8 mouse cellular contexts compared by ENCODE assay signal in genomic region chr17:46553469-46553868, GRCm38 (mm10). TPM values are rescaled to one million over a fixed set of nuclear protein-coding genes. Genes with fewer than 3 reads are reported as not detected.
DNase-seq lines count a peak whose midpoint lies in the region; ATAC-seq lines count a peak whose summit lies in the region.

No protein-coding gene starts in this region.

- H3K27me3 ChIP-seq in megakaryocyte, embryonic 14.5 days (replicated peaks) = no peaks in the 10 kb centered on the region
- H3K27me3 ChIP-seq in limb, embryonic 13.5 days = no peaks in the 10 kb centered on the region
- H3K27me3 ChIP-seq in stomach, embryonic 15.5 days (replicated peaks) = no peaks in the 10 kb centered on the region

- peak overlapping the region; percentile 99; the same call in 1 of the 2 replicates for H3K9ac ChIP-seq in limb, embryonic 13.5 days
- no peak overlapping the region for H3K9ac ChIP-seq in stomach, embryonic 15.5 days

- 37% methylated on average over 11 of the region's 11 CpGs for WGBS in limb, embryonic 13.5 days
- WGBS in stomach, embryonic 15.5 days = 34% methylated on average over 11 of the region's 11 CpGs

- DNase-seq in cerebellum, adult 11 months = peak; percentile 38
- no peak for DNase-seq in cerebellum, postnatal 4 days (ENCODE audit: low spot score in 2 of 2)
- DNase-seq in layer of hippocampus, adult 18-20 months (ENCODE audit: low spot score in 2 of 2) = no peak

- no peak for ATAC-seq in megakaryocyte, adult 5-6 weeks (ENCODE audit: poor library complexity, severe bottlenecking)
- ATAC-seq in limb, embryonic 13.5 days (ENCODE audit: low FRiP score, low read depth) = no peak
- no peak for ATAC-seq in stomach, embryonic 15.5 days (ENCODE audit: insufficient read depth, low FRiP score, low read depth)
- no peak for ATAC-seq in activated CD4-positive, CD25-positive, alpha-beta regulatory T cell, adult 4 months

- peak overlapping the region; percentile 92 for H3K4me2 ChIP-seq in limb, embryonic 13.5 days (replicated peaks)
- peak overlapping the region; percentile 82 for H3K4me2 ChIP-seq in stomach, embryonic 15.5 days

- H3K36me3 ChIP-seq in megakaryocyte, embryonic 14.5 days (replicated peaks; ENCODE audit: low read length) = peaks cover 53% of the 10 kb centered on the region
- H3K36me3 ChIP-seq in limb, embryonic 13.5 days = peaks cover 36% of the 10 kb centered on the region
- peaks cover 35% of the 10 kb centered on the region for H3K36me3 ChIP-seq in stomach, embryonic 15.5 days

- H3K4me1 ChIP-seq in megakaryocyte, embryonic 14.5 days = peaks cover 75% of the 10 kb centered on the region
- H3K4me1 ChIP-seq in limb, embryonic 13.5 days = peaks cover 38% of the 10 kb centered on the region
- H3K4me1 ChIP-seq in stomach, embryonic 15.5 days = peaks cover 30% of the 10 kb centered on the region

- H3K4me3 ChIP-seq in megakaryocyte, embryonic 14.5 days (replicated peaks) = peak overlapping the region; percentile 72
- peak overlapping the region; percentile 99 for H3K4me3 ChIP-seq in limb, embryonic 13.5 days
- H3K4me3 ChIP-seq in stomach, embryonic 15.5 days (replicated peaks) = peak overlapping the region; percentile 96

- H3K9me3 ChIP-seq in megakaryocyte, embryonic 14.5 days = no peaks in the 10 kb centered on the region
- no peaks in the 10 kb centered on the region for H3K9me3 ChIP-seq in limb, embryonic 13.5 days
- no peaks in the 10 kb centered on the region for H3K9me3 ChIP-seq in stomach, embryonic 15.5 days

- peak overlapping the region; percentile 63 for H3K27ac ChIP-seq in limb, embryonic 13.5 days
- H3K27ac ChIP-seq in stomach, embryonic 15.5 days = peak overlapping the region; percentile 90

RNA-seq across cellular contexts. Expression of gene Srf, which starts 2.5 kb away (rescaled TPM):
- polyA plus RNA-seq in megakaryocyte, embryonic 14.5 days (2012; ENCODE audit: insufficient read depth, low replicate concordance) = 148 and 196 TPM in 2 replicates
- total RNA-seq in megakaryocyte, adult 5-6 weeks (2015) = 28.5 and 34.0 TPM in 2 replicates
- 23.7 and 36.3 TPM in 2 replicates for total RNA-seq in megakaryocyte, adult 5-6 weeks (2017)
- polyA plus RNA-seq in limb, embryonic 13.5 days (2015; fragmentation: Nextera tagmentation; extraction: Ambion mirVana) = 5.8 and 7.3 TPM in 2 replicates
- polyA plus RNA-seq in stomach, embryonic 15.5 days (2015; fragmentation: Nextera tagmentation; extraction: Ambion mirVana) = 8.7 and 9.4 TPM in 2 replicates
- polyA plus RNA-seq in activated CD4-positive, CD25-positive, alpha-beta regulatory T cell, adult 4 months (2017; shearing (Covaris generic)) = 10 to 100 TPM in 1 of 2 experiments, 1 to 10 TPM in 1; 6.3 to 10.9 TPM
- total RNA-seq in layer of hippocampus, adult 18-20 months (2021) = 10 to 100 TPM; 80.8 to 89.0 TPM

RNA-seq across cellular contexts. Expression of gene Cul9, which starts 7.3 kb away (rescaled TPM):
- polyA plus RNA-seq in megakaryocyte, embryonic 14.5 days (2012; ENCODE audit: insufficient read depth, low replicate concordance) = 2.4 and 6.0 TPM in 2 replicates
- total RNA-seq in megakaryocyte, adult 5-6 weeks (2015) = 2.7 and 4.3 TPM in 2 replicates
- total RNA-seq in megakaryocyte, adult 5-6 weeks (2017) = 1.7 and 4.4 TPM in 2 replicates
- 11.3 and 12.4 TPM in 2 replicates for polyA plus RNA-seq in limb, embryonic 13.5 days (2015; fragmentation: Nextera tagmentation; extraction: Ambion mirVana)
- 3.2 and 4.6 TPM in 2 replicates for polyA plus RNA-seq in stomach, embryonic 15.5 days (2015; fragmentation: Nextera tagmentation; extraction: Ambion mirVana)
- polyA plus RNA-seq in activated CD4-positive, CD25-positive, alpha-beta regulatory T cell, adult 4 months (2017; shearing (Covaris generic)) = 1 to 10 TPM; 2.7 to 3.5 TPM
- 10 to 100 TPM; 61.8 to 66.4 TPM for total RNA-seq in layer of hippocampus, adult 18-20 months (2021)

RNA-seq across cellular contexts. Expression of gene Dnph1, which starts 57.0 kb away (rescaled TPM):
- polyA plus RNA-seq in megakaryocyte, embryonic 14.5 days (2012; ENCODE audit: insufficient read depth, low replicate concordance) = 6.5 and 14.6 TPM in 2 replicates
- total RNA-seq in megakaryocyte, adult 5-6 weeks (2015) = 10.1 and 10.4 TPM in 2 replicates
- 4.3 and 5.9 TPM in 2 replicates for total RNA-seq in megakaryocyte, adult 5-6 weeks (2017)
- 40.4 and 41.7 TPM in 2 replicates for polyA plus RNA-seq in limb, embryonic 13.5 days (2015; fragmentation: Nextera tagmentation; extraction: Ambion mirVana)
- 47.7 and 49.7 TPM in 2 replicates for polyA plus RNA-seq in stomach, embryonic 15.5 days (2015; fragmentation: Nextera tagmentation; extraction: Ambion mirVana)
- 10 to 100 TPM; 11.1 to 13.4 TPM for polyA plus RNA-seq in activated CD4-positive, CD25-positive, alpha-beta regulatory T cell, adult 4 months (2017; shearing (Covaris generic))
- 1 to 10 TPM; 5.1 to 5.9 TPM for total RNA-seq in layer of hippocampus, adult 18-20 months (2021)

Comparison
In these comparisons a context has a peak if more than half of its experiments do, and no peak if none do; other contexts are left out.
1. RNA of gene Srf, which starts 2.5 kb away (polyA plus RNA-seq): 148 to 196 TPM in megakaryocyte, embryonic 14.5 days; 6.3 to 10.9 TPM in activated CD4-positive, CD25-positive, alpha-beta regulatory T cell, adult 4 months, 8.7 to 9.4 TPM in stomach, embryonic 15.5 days and 5.8 to 7.3 TPM in limb, embryonic 13.5 days; every median in the first group is over 10 times any median in the second.
2. Peak in every context shown above with its lines, with median percentiles within 50 percentile points of each other: H3K4me3 ChIP-seq.